Mouse (Mus musculus) stomach, embryonic 15.5 days (tissue): ENCODE data around the gene Cd7. TPM values are rescaled to one million over a fixed set of nuclear protein-coding genes. Genes with fewer than 3 reads are reported as not detected.
A peak's percentile ranks its signal among the peaks of the same experiment; 100 is the strongest.
"Not testable (repeated sequence)": the region's sequence is repeated elsewhere in the genome, so short reads cannot be mapped to it uniquely, and the experiment has no call there.

ENCODE experiments used
- ATAC-seq: fragments of 200-750 bp; cut with Nextera tagmentation; 2 replicates; pipeline ENCODE4 v1.8.0; 2017; ENCODE audit warnings: low read depth, moderate number of reproducible peaks, moderate TSS enrichment; ENCODE audit not compliant: insufficient read depth, low FRiP score
- H3K27ac ChIP-seq: fragments of 300-500 bp; sonication (generic); 2 replicates; pipeline ENCODE4 v1.5.1; 2015; ENCODE audit warnings: mild to moderate bottlenecking, inconsistent platforms
- H3K27me3 ChIP-seq: fragments of 300-500 bp; sonication (generic); replicated peaks from 2 replicates; pipeline ENCODE4 v1.6.1; 2015; ENCODE audit warnings: inconsistent platforms
- H3K36me3 ChIP-seq: fragments of 300-500 bp; sonication (generic); 2 replicates; pipeline ENCODE4 v1.6.1; 2015; ENCODE audit warnings: inconsistent platforms
- H3K4me1 ChIP-seq: fragments of 300-500 bp; sonication (generic); 2 replicates; pipeline ENCODE4 v1.6.1; 2015; ENCODE audit warnings: inconsistent platforms
- H3K4me2 ChIP-seq: fragments of 300-500 bp; sonication (generic); 2 replicates; pipeline ENCODE4 v1.6.1; 2015; ENCODE audit warnings: mild to moderate bottlenecking, inconsistent platforms
- H3K4me3 ChIP-seq: fragments of 300-500 bp; sonication (generic); replicated peaks from 2 replicates; pipeline ENCODE4 v1.5.1; 2015; ENCODE audit warnings: inconsistent platforms
- H3K9ac ChIP-seq: fragments of 300-500 bp; sonication (generic); 2 replicates; pipeline ENCODE4 v1.6.1; 2015; ENCODE audit warnings: inconsistent platforms
- H3K9me3 ChIP-seq: fragments of 300-500 bp; sonication (generic); 2 replicates; pipeline ENCODE4 v1.6.1; 2016; ENCODE audit warnings: inconsistent platforms
- WGBS: fragments of 180-500 bp; shearing (Covaris S2); methylation state at CpG from one replicate; pipeline ENCODE4 v1.1.7; 2015; 5-methylcytosine and 5-hydroxymethylcytosine counted together
- polyA plus RNA-seq: library from polyadenylated mRNA; unstranded; fragments of >200 nt; fragmentation: Nextera tagmentation; extraction: Ambion mirVana; gene quantifications from 2 replicates; pipeline ENCODE4 v1.2.1, GENCODE M21; 2015

Cd7 gene
- 2.6 and 3.3 TPM in 2 replicates for polyA plus RNA-seq

DNA sequence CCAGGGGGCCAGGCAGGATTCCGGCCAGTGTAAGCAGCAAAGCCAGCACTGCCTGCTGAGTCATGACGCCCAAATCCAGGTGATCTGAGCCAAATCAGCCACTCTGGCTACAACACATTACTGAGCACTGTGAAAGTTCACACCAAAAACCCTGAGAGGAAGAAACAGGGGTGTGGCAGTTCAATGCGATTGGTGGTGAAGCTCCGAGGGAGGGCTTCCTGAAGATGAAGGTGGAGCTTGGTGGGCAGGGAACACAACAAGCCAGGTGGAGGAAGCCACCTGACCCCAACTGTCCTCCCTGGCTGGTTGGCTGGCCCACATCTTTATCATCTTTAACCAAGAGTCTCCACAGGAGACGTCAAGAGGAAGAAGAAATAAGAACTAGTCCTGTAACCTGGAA is at the start of gene Cd7:
Gene Cd7 (minus strand): TSS at position 117 of the 400 bp plus-strand sequence.
- ATAC-seq = no peak
- Histone ChIP-seq H3K27ac (no peak within 1 kb of the TSS), H3K4me3 (no peak within 1 kb of the TSS), H3K9me3 (no peaks in the 10 kb centered on the region), H3K27me3 (no peaks in the 10 kb centered on the region), H3K4me1 (no peaks in the 10 kb centered on the region), H3K9ac (no peak within 1 kb of the TSS), H3K4me2 (no peak within 1 kb of the TSS), H3K36me3 (no peaks in the 10 kb centered on the region)
- 57% methylated on average over 5 of the region's 5 CpGs for WGBS

DNA sequence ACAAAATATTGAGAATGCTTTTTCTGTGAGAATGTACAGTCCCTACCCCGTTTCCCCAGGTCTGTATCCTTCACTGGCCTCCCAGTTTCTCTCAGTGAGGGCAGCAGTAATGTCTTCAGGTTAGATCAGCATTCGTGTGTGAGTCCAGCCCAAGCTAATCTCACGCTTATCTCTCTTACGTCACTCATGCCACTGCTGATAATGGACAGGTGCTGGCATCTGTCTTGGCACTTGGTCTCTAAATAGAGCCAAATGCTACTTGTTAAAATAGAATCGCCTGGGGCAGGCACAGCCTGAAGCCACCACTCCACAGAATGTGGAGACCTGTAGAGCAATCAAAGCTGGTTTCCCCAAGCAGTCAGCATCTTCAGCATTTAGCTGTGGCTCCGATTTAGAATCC is 49.8 kb upstream of the Cd7 start:
- H3K27me3 ChIP-seq = no peaks in the 10 kb centered on the region
- H3K4me2 ChIP-seq = no peak overlapping the region
- H3K36me3 ChIP-seq = no peaks in the 10 kb centered on the region
- ATAC-seq = no peak
- H3K9me3 ChIP-seq = no peaks in the 10 kb centered on the region
- H3K27ac ChIP-seq = no peak overlapping the region
- no peak overlapping the region for H3K4me3 ChIP-seq
- no peak overlapping the region for H3K9ac ChIP-seq
- 0 out of 2 replicates have a peak, but pooled peaks cover 4% of the 10 kb centered on the region for H3K4me1 ChIP-seq
- WGBS = 64% methylated on average over 6 of the region's 6 CpGs

DNA sequence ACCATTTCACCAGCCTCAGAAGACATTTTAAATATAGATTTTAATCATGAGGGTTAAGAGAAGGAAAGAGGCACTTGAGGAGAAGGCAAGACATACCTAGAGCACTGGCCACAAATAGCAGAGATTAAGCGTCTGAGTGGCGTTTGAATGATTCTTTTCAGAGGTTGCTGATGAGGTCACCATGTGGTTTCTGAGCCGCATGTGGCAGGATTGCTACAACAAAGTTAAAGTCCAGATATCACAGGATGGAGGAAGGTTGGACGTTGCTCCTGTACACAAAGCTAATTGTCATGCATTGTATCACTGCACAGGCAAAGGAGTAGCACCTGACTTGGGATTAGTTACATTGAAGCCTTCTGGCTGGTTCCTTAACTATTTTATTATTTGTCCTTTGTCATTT is 47.1 kb upstream of the Cd7 start:
- H3K36me3 ChIP-seq = no peaks in the 10 kb centered on the region
- 46% methylated on average over 4 of the region's 4 CpGs for WGBS
- H3K27ac ChIP-seq = no peak overlapping the region; the same call in 1 of the 2 replicates
- no peak overlapping the region for H3K4me2 ChIP-seq
- H3K4me3 ChIP-seq = no peak overlapping the region
- 0 out of 2 replicates have a peak, but pooled peaks cover 4% of the 10 kb centered on the region for H3K4me1 ChIP-seq
- H3K9me3 ChIP-seq = no peaks in the 10 kb centered on the region
- no peak overlapping the region for H3K9ac ChIP-seq
- H3K27me3 ChIP-seq = no peaks in the 10 kb centered on the region
- no peak for ATAC-seq

DNA sequence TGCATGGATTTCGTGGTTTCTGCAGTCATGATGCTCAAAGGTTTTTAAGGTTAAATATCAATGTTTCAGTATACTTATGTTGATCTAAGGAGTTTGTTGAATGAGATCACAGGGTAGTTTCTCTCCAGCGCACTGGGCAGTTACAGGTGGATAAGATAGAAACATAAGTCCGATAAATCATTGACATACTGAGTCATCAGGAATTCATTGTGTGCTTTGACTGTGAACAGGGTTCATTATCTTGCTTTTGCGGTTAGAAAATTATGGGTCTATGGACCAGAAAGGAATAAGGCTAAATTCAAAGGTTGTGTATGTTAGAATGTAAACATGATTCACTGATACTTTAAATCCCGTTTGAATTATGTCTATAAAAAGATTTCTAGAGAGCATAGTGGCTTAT is 46.0 kb upstream of the Cd7 start:
- Histone ChIP-seq H3K9ac (no peak overlapping the region), H3K27ac (0 out of 2 replicates have a peak overlapping the region, but pooled peaks have one; percentile 37), H3K9me3 (no peaks in the 10 kb centered on the region), H3K4me2 (no peak overlapping the region), H3K27me3 (no peaks in the 10 kb centered on the region), H3K36me3 (no peaks in the 10 kb centered on the region), H3K4me1 (0 out of 2 replicates have a peak, but pooled peaks cover 4% of the 10 kb centered on the region), H3K4me3 (no peak overlapping the region)
- 42% methylated on average over 5 of the region's 5 CpGs for WGBS
- ATAC-seq = peak; percentile 61

DNA sequence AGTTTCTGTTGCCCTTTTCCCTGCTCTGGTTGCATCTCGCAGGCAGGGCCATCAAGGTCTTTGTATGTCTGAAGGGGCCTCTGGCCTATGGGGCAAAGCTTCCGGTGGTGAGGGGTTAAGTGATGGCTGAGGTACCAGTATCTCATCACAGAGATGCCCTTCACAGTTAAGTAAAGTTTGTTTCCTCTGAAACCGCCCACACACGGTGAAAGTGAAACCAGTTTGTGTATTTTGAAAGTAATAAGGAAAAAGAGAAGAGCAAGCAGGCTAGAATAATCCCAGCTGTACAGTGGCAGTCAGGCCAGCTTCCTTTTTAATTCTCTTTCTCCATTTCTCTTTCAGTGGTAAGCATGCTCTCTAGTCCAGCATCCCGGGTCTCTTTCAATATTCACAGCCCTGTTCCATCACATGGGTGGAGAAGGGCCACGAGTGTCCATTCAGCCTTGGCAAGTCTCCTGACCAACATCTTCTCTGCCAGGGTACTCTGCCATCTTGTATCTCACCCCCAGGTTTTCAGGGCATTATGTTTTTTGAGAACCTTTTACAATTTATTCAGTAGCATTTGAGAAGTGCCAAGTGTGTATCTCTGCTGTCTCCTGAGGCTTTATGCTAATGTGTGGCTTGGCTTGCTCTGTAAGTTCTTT is 43.8 kb upstream of the Cd7 start:
- no peak overlapping the region for H3K9ac ChIP-seq
- no peak overlapping the region for H3K27ac ChIP-seq
- 49% methylated on average over 6 of the region's 6 CpGs for WGBS
- H3K36me3 ChIP-seq = no peaks in the 10 kb centered on the region
- no peaks in the 10 kb centered on the region for H3K9me3 ChIP-seq
- no peak overlapping the region for H3K4me3 ChIP-seq
- no peak for ATAC-seq
- no peak overlapping the region for H3K4me2 ChIP-seq
- H3K27me3 ChIP-seq = no peaks in the 10 kb centered on the region
- no peaks in the 10 kb centered on the region for H3K4me1 ChIP-seq

DNA sequence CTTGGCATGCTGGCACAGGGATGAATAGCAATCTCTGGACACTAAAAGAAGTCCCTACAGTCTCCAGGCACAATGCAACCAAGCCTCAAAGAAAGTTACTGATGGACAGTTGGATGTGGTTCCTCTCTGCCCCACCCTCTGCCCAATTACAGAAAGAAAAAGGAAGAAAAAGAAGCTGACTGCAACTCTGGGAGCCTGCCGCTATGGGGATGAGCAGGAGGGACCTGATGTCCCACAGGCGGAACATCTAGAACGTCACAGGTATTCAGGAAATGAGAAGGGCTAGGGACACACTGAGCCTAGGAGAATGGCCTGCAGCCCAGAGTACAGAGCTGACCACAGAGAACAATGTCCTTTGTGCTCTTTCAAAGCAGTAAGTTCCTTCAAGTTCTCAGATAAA is 43.0 kb upstream of the Cd7 start:
- WGBS = 69% methylated on average over 3 of the region's 3 CpGs
- no peaks in the 10 kb centered on the region for H3K9me3 ChIP-seq
- ATAC-seq = no peak
- no peak overlapping the region for H3K4me3 ChIP-seq
- H3K36me3 ChIP-seq = no peaks in the 10 kb centered on the region
- no peaks in the 10 kb centered on the region for H3K27me3 ChIP-seq
- no peak overlapping the region for H3K9ac ChIP-seq
- no peaks in the 10 kb centered on the region for H3K4me1 ChIP-seq
- H3K27ac ChIP-seq = no peak overlapping the region
- no peak overlapping the region for H3K4me2 ChIP-seq

DNA sequence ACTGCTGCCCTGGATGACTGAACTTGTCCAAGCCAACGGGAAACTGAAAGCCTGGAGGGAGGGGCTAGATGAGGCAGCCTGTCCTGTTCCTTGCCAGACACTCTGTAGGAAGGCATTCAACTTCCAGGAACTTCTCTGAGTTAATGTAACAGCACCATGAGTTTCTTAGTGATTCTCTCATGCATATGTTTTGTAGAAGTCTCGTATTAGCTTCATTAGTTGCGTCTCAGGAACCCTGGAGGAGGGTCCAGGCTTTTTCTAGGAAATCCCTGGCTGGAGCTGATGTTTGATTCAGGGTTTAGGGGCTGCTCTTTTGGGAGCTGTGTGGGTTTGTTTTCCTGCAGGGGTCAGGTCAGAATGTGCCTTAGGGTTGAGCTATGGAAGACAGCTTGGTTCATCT is 41.9 kb upstream of the Cd7 start, which contains the start of gene Sectm1a:
Gene Sectm1a (minus strand): TSS at position 101 of the 400 bp plus-strand sequence.
- Histone ChIP-seq H3K9me3 (no peaks in the 10 kb centered on the region), H3K27me3 (no peaks in the 10 kb centered on the region)
- WGBS = 69% methylated on average over 3 of the region's 3 CpGs

DNA sequence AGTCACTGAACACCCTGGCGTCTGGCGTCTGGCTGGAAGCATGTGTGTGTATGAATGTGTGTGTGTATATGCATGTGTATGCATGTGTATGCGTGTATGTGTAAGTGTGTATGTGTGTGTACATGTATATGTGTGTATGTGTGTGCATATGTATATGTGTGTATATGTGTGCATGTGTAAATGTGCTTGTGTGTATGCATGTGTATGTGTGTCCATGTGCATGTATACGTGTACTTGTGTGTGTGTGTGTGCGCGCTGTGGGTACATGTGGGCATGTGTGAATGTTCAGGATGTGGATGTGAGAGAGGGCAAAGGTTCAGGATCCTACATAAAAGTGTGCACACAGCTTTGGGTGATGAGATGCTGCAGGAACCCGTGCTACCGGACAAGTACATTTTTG is 41.1 kb upstream of the Cd7 start:
- 93% methylated on average over 8 of the region's 8 CpGs for WGBS

More for the DNA sequence above, 41.9 kb upstream of the Cd7 start, which contains the start of gene Sectm1a:
- H3K4me1 ChIP-seq = no peaks in the 10 kb centered on the region
- H3K9ac ChIP-seq = no peak within 1 kb of the TSS
- no peak within 1 kb of the TSS for H3K4me2 ChIP-seq
- ATAC-seq = no peak
- H3K4me3 ChIP-seq = no peak within 1 kb of the TSS
- no peaks in the 10 kb centered on the region for H3K36me3 ChIP-seq
- no peak within 1 kb of the TSS for H3K27ac ChIP-seq

DNA sequence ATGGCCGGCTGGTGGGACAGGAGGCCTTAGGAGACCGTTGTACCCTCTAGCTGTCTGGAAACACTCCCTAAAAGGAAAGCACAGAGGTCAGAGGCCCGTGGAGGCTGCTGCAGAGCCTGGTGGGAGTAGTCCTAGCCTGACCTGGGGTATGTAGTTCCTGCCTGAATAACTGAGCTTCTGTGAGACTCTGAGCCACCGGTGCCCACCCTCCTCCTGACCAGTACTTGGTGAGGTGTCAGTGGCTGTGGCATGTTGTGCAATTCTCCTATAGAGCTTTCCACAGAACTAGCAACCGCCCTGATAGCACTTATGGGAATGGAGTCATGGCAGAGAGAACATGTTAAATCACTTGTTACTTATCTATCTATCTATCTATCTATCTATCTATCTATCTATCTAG is 36.4 kb upstream of the Cd7 start:
- H3K9ac ChIP-seq = no peak overlapping the region
- no peaks in the 10 kb centered on the region for H3K9me3 ChIP-seq
- H3K36me3 ChIP-seq = no peaks in the 10 kb centered on the region
- no peak for ATAC-seq
- 67% methylated on average over 5 of the region's 5 CpGs for WGBS
- H3K4me1 ChIP-seq = no peaks in the 10 kb centered on the region
- no peaks in the 10 kb centered on the region for H3K27me3 ChIP-seq
- no peak overlapping the region for H3K4me2 ChIP-seq
- no peak overlapping the region for H3K4me3 ChIP-seq
- H3K27ac ChIP-seq = no peak overlapping the region

More for the DNA sequence above, 41.1 kb upstream of the Cd7 start:
- ATAC-seq = no peak
- Histone ChIP-seq H3K9ac (no peak overlapping the region), H3K36me3 (no peaks in the 10 kb centered on the region), H3K27ac (no peak overlapping the region), H3K27me3 (no peaks in the 10 kb centered on the region), H3K4me3 (no peak overlapping the region), H3K4me2 (no peak overlapping the region), H3K4me1 (no peaks in the 10 kb centered on the region), H3K9me3 (no peaks in the 10 kb centered on the region)

DNA sequence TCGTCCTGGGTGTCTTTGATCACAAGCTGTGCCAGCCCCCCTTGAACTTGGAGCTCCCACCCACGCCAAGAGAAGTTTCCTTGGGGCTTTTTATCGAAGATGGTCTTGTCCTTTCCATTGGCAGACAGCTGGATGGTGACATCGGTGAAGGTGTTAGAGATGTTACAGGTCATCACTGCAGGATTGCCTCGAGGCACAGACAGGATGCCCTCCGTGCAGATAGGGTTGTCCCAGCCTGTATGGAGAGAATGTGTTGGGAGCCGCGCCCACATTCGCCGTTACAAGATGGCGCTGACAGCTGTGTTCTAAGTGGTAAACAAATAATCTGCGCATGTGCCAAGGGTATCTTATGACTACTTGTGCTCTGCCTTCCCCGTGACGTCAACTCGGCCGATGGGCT is 30.4 kb upstream of the Cd7 start:
- 93% methylated on average over 12 of the region's 16 CpGs for WGBS
- H3K4me3 ChIP-seq, H3K4me1 ChIP-seq, H3K9me3 ChIP-seq, H3K36me3 ChIP-seq, H3K9ac ChIP-seq, H3K27me3 ChIP-seq, H3K27ac ChIP-seq, ATAC-seq, H3K4me2 ChIP-seq: not testable (repeated sequence)

DNA sequence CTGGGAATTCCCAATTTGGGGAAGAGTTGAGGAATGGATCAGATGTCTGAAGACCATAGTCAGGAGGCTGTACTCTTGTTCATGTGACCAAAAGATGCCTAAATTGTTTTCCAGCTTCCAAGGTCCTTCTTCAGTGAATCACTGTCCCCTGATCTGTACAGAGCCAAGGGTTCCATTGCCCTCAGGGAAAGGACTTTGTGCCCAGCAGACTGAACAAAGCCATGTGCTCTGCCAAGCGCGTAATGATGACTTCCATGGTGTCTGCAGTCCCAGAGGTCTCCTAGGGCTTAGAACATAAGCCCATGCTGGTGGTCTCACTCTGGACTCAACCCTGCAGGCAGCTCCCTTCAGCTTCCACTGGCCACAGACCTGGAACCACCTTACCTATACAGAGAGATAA is 28.7 kb upstream of the Cd7 start:
- Histone ChIP-seq H3K4me2 (no peak overlapping the region), H3K9ac (no peak overlapping the region), H3K9me3 (no peaks in the 10 kb centered on the region), H3K36me3 (no peaks in the 10 kb centered on the region), H3K27ac (no peak overlapping the region), H3K4me1 (no peaks in the 10 kb centered on the region), H3K27me3 (no peaks in the 10 kb centered on the region), H3K4me3 (no peak overlapping the region)
- 97% methylated on average over 2 of the region's 2 CpGs for WGBS
- no peak for ATAC-seq

DNA sequence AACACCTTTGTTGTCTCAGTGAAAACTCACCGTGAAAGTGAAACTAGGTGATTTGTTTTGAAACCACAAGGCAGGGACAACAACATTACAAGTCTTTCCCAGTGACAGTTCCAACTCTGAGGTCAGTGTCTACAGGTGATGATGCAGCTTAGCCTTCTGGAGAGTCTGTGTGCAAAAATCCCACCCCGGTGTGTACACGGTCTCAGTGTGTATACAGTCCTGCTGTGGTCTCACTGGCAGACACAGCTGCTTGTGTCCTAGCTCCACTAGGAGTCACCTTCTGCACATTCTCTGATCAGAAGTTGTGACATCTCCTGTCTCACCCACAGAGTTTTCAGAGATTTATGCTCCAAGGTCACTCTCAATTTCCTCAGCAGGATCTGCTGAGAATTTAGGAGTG is 25.0 kb upstream of the Cd7 start:
- no peak overlapping the region for H3K4me2 ChIP-seq
- H3K4me3 ChIP-seq = no peak overlapping the region
- H3K9ac ChIP-seq = no peak overlapping the region
- H3K36me3 ChIP-seq = no peaks in the 10 kb centered on the region
- 79% methylated on average over 3 of the region's 3 CpGs for WGBS
- no peaks in the 10 kb centered on the region for H3K4me1 ChIP-seq
- H3K27ac ChIP-seq = no peak overlapping the region
- H3K9me3 ChIP-seq = no peaks in the 10 kb centered on the region
- no peaks in the 10 kb centered on the region for H3K27me3 ChIP-seq
- no peak for ATAC-seq

DNA sequence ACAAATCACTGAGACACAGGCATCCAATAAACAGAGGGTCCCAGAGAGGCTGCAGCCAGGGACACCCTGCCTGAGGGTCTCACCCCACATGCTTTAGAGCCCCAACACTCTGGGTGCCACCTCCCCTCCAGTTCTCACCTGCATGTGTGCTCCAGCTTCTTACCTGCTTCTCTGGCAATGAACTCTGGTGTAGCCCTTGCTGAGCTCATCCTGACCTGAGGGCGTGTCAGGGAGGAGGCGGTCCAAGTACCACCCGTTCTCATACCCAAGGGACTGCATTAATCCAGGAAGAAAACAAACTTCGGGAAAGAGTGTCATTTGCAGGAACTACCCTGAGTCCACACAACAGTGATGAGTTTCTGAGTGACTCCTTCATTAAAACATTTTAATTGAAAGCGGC is 24.2 kb upstream of the Cd7 start, which contains the start of gene Sectm1b:
Gene Sectm1b (minus strand): TSS at position 191 of the 400 bp plus-strand sequence.
- Histone ChIP-seq H3K9me3 (no peaks in the 10 kb centered on the region), H3K9ac (no peak within 1 kb of the TSS), H3K4me2 (no peak within 1 kb of the TSS), H3K4me3 (no peak within 1 kb of the TSS), H3K27ac (no peak within 1 kb of the TSS), H3K36me3 (no peaks in the 10 kb centered on the region), H3K4me1 (no peaks in the 10 kb centered on the region), H3K27me3 (no peaks in the 10 kb centered on the region)
- WGBS = 72% methylated on average over 5 of the region's 5 CpGs
- no peak for ATAC-seq
